Mouse (Mus musculus): ENCODE results near the gene Pla2g4f.

DNA sequence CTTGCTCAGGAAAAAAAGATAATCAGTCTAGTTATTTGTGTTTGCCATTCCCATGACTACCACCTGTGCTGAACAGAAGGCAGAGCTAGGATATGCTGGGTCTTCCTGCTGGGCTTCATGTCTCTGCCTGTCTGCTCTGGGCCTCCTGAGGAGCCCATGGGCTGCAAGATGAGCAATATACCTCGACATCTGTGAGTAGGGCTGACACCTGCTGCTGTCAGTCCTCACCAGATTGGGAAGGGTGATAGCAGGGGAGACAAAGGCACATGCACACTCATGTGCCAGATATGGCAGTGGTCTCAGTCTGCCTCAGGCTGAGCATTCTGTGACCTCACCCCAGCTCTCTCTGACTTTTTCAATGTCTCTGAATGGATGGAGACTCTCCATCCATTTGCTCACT lies 51.1 kb downstream of the Pla2g4f start:
- no peak for TF ChIP-seq GATA1 (IDR thresholded peaks at IDR 0.05; ENCODE audit: borderline replicate concordance, low read length)
- no peak for TF ChIP-seq FLI1 (IDR thresholded peaks at IDR 0.05; ENCODE audit: low read length)
